Mouse (Mus musculus): ENCODE measurements at regions not wholly inside any gene's neighbourhood (a gene's known extent, or its start where the extent isn't known, plus 50 kb on each side); places are given as distances from the start of the nearest gene placed in this dataset.

DNA sequence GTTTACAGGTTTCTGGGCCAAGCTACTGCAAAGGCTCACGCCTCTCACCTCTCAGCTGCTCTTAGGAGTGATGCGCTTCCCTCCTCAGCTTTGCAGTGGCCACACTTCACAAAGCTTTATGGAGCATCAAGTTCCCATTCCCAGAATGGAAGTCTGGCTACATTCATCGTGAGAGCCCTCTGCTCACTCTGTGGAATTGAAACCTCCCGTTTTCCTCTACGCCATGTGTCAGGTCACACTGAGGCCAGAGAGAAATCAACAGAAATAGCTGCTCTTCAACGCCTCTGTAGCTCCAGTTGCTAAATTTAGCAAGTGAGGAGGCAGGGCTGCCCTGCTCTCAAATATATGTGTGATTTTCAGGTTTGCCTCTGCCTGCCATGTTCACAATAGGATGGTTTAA is 265.3 kb upstream of the 4930583I09Rik start:
- TF ChIP-seq POLR2A (IDR thresholded peaks at IDR 0.05; ENCODE audit: control insufficient read depth, low read depth, low read length) (no peak), CTCF (IDR thresholded peaks at IDR 0.05; ENCODE audit: control insufficient read depth, insufficient read depth, insufficient replicate concordance, low read depth, low read length) (no peak)
